Mouse (Mus musculus) E14TG2a.4 (cell line): Measurements from ENCODE around the gene Gsta4.
"Not testable (repeated sequence)": the region's sequence is repeated elsewhere in the genome, so short reads cannot be mapped to it uniquely, and the experiment has no call there.

ENCODE experiments used
- H3K27me3 ChIP-seq: 2 replicates; pipeline ENCODE4 v1.6.1; 2014; ENCODE audit warnings: low read length, control low read depth; ENCODE audit not compliant: insufficient read depth
- H3K36me3 ChIP-seq: 2 replicates; pipeline ENCODE4 v1.6.1; 2014; ENCODE audit warnings: low read length, control low read depth; ENCODE audit not compliant: insufficient read depth
- H3K4me1 ChIP-seq: replicated peaks from 2 replicates; pipeline ENCODE4 v1.6.1; 2014; ENCODE audit warnings: low read depth, low read length, control low read depth
- H3K4me3 ChIP-seq: replicated peaks from 2 replicates; pipeline ENCODE4 v1.5.1; 2014; ENCODE audit warnings: mild to moderate bottlenecking, low read length
- H3K9me3 ChIP-seq: 2 replicates; pipeline ENCODE4 v1.6.1; 2014; ENCODE audit warnings: low read length, control low read depth
- CTCF ChIP-seq: conservative IDR thresholded peaks from 2 replicates; pipeline ENCODE4 v1.5.1; 2014; ENCODE audit warnings: low read length
- NANOG ChIP-seq: IDR thresholded peaks from 2 replicates; pipeline ENCODE4 v1.6.1; 2014; ENCODE audit warnings: borderline replicate concordance, low read length, mixed read lengths
- POU5F1 ChIP-seq: IDR thresholded peaks from 2 replicates; pipeline ENCODE4 v1.6.1; 2014; ENCODE audit warnings: low read length, borderline replicate concordance

Gsta4 gene

DNA sequence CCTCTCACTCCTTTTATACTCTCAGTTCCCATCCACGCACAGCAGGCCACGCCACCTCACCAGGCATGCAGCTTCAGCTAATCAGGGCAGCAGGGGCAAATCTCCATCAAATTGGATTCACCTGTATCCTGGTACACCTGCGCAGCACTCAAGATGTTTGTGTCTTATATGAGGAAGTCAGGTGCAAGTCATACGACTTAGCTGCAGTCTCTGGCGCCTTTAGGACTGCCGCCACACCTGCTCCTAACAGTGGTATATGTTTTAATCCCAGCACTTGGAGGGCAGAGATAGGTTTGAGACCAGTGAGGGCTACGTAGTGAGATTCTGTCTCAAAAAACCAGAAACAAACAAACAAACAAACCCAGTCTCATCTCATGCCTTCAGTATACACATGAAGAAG is at the start of gene Gsta4:
Gsta4 (plus strand) TSS at position 301 of the 400 bp plus-strand sequence.
- H3K9me3 ChIP-seq, result peaks cover 16% of the 10 kb centered on the region
- not testable (repeated sequence) for H3K4me3 ChIP-seq

DNA sequence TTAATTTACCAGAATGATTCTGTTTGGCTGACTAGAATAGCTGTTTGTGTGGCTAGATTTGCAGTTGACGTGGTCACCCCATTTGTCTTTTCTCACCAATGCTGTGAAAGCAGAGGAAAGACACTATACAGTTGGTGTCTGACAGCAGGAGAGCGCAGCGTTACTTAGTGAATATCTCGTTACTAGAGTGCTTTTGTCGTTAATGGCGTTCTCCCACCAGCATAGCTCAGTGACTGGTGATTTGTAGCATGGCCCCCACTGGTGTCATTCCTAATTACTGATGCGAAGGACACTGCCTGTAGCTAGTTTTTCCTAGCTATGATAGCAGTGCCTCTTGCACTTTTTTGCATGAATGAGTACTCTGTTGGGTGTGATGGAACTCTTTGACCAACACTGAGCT is 46.9 kb upstream of the Gsta4 start:
- TF ChIP-seq CTCF (no peak), NANOG (no peak), POU5F1 (no peak)
- Histone ChIP-seq H3K27me3 (no peaks in the 10 kb centered on the region), H3K9me3 (no peaks in the 10 kb centered on the region), H3K4me1 (peaks cover 11% of the 10 kb centered on the region), H3K4me3 (no peak overlapping the region), H3K36me3 (peaks cover 11% of the 10 kb centered on the region)

More for the DNA sequence above, at the start of gene Gsta4:
- H3K36me3 ChIP-seq, H3K27me3 ChIP-seq: not testable (repeated sequence)
- peaks cover 22% of the 10 kb centered on the region for H3K4me1 ChIP-seq

DNA sequence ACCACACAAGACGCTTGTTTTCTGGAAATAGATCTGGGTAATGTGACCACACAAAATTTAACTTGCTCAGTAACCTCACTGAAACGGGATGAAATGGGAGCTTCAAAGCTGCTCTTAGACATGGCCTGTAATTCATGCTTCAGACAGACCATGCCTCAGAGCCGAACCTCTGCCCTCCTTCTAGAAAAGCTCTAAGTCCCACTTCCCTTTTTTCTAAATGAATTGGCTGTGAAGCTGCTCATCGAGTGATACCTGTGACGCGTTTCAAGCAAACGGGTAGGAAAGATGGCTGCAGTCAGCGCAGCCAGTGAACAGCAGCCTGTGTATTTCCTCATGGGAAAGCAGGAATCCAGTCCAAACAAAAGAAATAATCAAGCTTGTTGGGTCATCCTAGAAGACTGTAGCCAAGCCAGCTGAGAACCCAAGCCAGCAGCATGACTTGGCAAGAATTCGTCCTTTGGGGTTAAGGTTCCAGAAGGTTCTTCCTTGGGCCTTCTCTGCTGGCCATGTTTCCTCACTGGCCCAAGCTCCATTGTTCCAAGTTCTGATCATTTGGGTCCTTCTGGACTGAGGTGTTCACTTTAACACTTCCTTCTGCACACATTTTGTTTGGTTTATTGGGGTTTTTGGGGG is 44.4 kb upstream of the Gsta4 start:
- TF ChIP-seq POU5F1 (no peak), CTCF (no peak), NANOG (no peak)
- Histone ChIP-seq H3K4me1 (peaks cover 11% of the 10 kb centered on the region), H3K36me3 (peaks cover 7% of the 10 kb centered on the region), H3K27me3 (no peaks in the 10 kb centered on the region), H3K4me3 (no peak overlapping the region), H3K9me3 (no peaks in the 10 kb centered on the region)

- no peak for TF ChIP-seq CTCF
- TF ChIP-seq NANOG, result no peak
- no peak for TF ChIP-seq POU5F1
- no peak overlapping the region for H3K4me3 ChIP-seq
- peaks cover 7% of the 10 kb centered on the region for H3K36me3 ChIP-seq
- peaks cover 11% of the 10 kb centered on the region for H3K4me1 ChIP-seq
- no peaks in the 10 kb centered on the region for H3K27me3 ChIP-seq
- H3K9me3 ChIP-seq, result no peaks in the 10 kb centered on the region
These were observed 43.1 kb upstream of the Gsta4 start for GRCm38 (mm10) chr9:78139463-78139862.

DNA sequence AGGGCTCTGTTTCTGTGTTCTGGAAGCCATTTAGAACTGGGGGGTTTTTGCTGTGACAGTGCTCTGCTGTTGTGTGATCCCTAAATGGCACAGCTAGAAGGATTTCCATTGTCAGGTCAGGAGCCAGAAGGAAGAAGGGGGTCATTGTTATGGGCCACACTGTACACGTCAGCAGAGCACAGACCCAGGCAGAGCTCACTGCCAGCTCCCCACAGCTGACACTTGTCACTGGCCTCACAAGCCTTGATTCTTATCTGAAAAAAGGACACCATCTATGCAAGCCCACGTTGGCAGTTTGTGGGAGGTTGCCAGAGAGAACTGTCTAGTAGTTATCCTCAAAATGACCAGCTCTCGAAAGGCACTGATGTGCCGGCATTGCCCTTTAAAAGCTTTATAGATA is 36.5 kb upstream of the Gsta4 start:
- no peak for TF ChIP-seq NANOG
- Histone ChIP-seq H3K4me1 (no peaks in the 10 kb centered on the region), H3K36me3 (peaks cover 10% of the 10 kb centered on the region), H3K9me3 (no peaks in the 10 kb centered on the region), H3K27me3 (no peaks in the 10 kb centered on the region), H3K4me3 (no peak overlapping the region)

DNA sequence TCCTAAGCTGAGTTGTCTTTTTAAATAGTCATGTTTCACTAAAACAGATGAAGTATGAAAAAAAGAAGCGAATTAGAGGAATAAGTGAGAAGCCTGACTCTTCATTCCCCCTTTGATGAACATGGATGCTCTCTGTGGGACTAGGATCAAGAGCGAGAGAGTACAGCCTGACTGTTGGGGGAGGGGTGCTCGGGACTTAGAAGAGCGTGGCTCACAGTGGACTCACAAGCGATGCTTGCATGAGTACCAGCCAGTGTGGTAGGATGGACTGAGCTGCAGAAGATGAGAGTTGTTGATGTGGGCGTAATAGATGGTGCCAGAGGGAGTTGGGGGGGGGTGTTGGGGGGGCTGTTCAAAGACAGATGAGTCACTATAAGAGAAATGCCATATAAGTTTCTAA is 35.9 kb upstream of the Gsta4 start:
- Histone ChIP-seq H3K36me3 (peaks cover 10% of the 10 kb centered on the region), H3K4me1 (no peaks in the 10 kb centered on the region), H3K9me3 (no peaks in the 10 kb centered on the region), H3K4me3 (no peak overlapping the region), H3K27me3 (no peaks in the 10 kb centered on the region)
- no peak for TF ChIP-seq NANOG
- no peak for TF ChIP-seq POU5F1
- TF ChIP-seq CTCF, result no peak

GRCm38 (mm10) chr9:78148149-78148548 is 34.4 kb upstream of the Gsta4 start:
- H3K27me3 ChIP-seq, result no peaks in the 10 kb centered on the region
- no peak overlapping the region for H3K4me3 ChIP-seq
- H3K36me3 ChIP-seq, result peaks cover 5% of the 10 kb centered on the region; the same call in 1 of the 2 replicates
- TF ChIP-seq POU5F1, result no peak
- TF ChIP-seq NANOG, result no peak
- TF ChIP-seq CTCF, result no peak
- 0 out of 2 replicates have a peak, but pooled peaks cover 1% of the 10 kb centered on the region for H3K4me1 ChIP-seq
- no peaks in the 10 kb centered on the region for H3K9me3 ChIP-seq

DNA sequence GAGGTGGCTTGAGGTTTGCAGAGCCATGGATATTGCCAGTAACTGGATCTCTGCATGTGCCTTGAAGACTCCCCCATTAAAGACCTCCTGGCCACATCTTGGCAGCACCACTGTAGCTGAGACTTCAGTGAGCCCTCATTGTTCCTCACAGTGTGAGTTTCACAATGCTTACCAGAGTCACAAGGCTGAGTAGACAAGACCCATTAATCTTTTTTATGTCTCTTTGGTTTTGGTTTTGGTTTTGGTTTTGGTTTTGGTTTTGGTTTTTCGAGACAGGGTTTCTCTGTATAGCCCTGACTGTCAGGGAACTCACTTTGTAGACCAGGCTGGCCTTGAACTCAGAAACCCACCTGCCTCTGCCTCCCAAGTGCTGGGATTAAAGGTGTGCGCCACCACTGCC is 32.8 kb upstream of the Gsta4 start:
- H3K27me3 ChIP-seq, H3K9me3 ChIP-seq, H3K36me3 ChIP-seq, H3K4me3 ChIP-seq: not testable (repeated sequence)
- H3K4me1 ChIP-seq, result peaks cover 10% of the 10 kb centered on the region

- Histone ChIP-seq H3K9me3 (no peaks in the 10 kb centered on the region), H3K4me3 (no peak overlapping the region), H3K36me3 (peaks cover 24% of the 10 kb centered on the region), H3K27me3 (no peaks in the 10 kb centered on the region), H3K4me1 (peaks cover 10% of the 10 kb centered on the region)
- TF ChIP-seq POU5F1 (no peak), CTCF (no peak), NANOG (no peak)
These were observed 28.2 kb upstream of the Gsta4 start for GRCm38 (mm10) chr9:78154211-78154977.
